Mouse (Mus musculus): ENCODE measurements around the gene Pdia6.

GRCm38 (mm10) chr12:17299902-17300301, 33.6 kb downstream of the Pdia6 start:
- TF ChIP-seq CTCF (IDR thresholded peaks at IDR 0.05; ENCODE audit: low read depth) = no peak
- TF ChIP-seq EP300 (IDR thresholded peaks at IDR 0.05; ENCODE audit: low read depth) = no peak
